Mouse (Mus musculus) lung, postnatal 0 days (tissue): ENCODE measurements around the gene Clcn5.
A peak's percentile ranks its signal among the peaks of the same experiment; 100 is the strongest.

Experiments used
- CTCF ChIP-seq: IDR thresholded peaks from 2 replicates; pipeline ENCODE4 v1.5.1; 2016; ENCODE audit warnings: antibody characterized with exemption, mild to moderate bottlenecking
- EP300 ChIP-seq: IDR thresholded peaks from 2 replicates; pipeline ENCODE4 v1.6.1; 2016; ENCODE audit warnings: antibody characterized with exemption, mild to moderate bottlenecking, control low read depth

DNA sequence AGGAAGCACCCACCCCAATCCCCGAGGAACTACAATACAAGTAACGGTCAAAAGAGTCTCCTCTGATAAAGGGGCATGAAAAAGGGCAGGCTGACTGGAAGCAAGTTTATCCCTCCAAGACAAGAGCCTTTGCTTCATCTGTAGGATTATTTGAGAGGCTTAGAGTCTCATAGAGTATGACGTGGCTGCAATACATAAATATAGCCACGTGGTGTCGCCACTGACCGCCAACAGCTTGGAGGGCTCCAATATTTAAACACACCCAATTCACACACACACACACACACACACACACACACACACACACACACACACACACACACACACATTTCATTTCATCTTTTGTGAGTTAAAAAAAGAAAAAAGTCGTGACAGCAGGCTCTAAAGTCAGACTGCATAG, 3.1 kb upstream of the Clcn5 start:
- peak; percentile 72 for TF ChIP-seq CTCF
- TF ChIP-seq EP300: no peak
